Comparison of ENCODE assay signal across 7 mouse cellular contexts in the genomic region with DNA sequence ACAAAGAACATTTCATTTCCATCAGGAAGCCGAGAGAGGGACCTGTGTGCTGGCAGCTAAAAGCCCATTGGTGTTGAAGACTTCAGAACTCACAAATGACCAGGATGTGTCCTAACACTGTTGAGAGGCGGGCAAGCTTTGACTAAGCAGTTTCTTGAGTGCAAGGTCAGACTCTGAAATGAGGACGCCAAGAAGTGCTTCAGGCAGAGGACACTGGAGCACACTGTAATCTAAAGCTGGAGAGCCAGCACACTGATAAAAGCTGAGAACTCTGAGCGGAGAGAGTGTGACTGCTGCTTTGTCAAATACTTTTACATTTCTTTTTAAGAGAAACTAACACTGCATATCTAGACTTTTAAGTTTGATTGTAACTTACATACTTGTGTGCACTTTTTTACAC.
DNase-seq lines count a peak whose midpoint lies in the region; ATAC-seq lines count a peak whose summit lies in the region.

No protein-coding gene starts in this region.

- ATAC-seq in CD4-positive, CD25-positive, alpha-beta regulatory T cell, adult 4 months = peak; percentile 0
- peak; percentile 11 for ATAC-seq in inflammation-experienced regulatory T-cells, adult 6 months

- peak; percentile 32 for DNase-seq in adrenal gland, postnatal 10 days
- DNase-seq in lung, postnatal 10 days = peak; percentile 65
- no peak for DNase-seq in neural tube, embryonic 10.5 days (ENCODE audit: extremely low spot score, low spot score)
- DNase-seq in layer of hippocampus, adult 8-10 months (ENCODE audit: low spot score in 2 of 2) = no peak
- no peak for DNase-seq in MN1 (ENCODE audit: low spot score)

Comparison
In these comparisons a context has a peak if more than half of its experiments do, and no peak if none do; other contexts are left out.
1. DNase-seq: peak in adrenal gland, postnatal 10 days (single experiment) and lung, postnatal 10 days (single experiment); none in neural tube, embryonic 10.5 days (single experiment), layer of hippocampus, adult 8-10 months (0 of 2) and MN1 (single experiment).